Mouse (Mus musculus) heart, embryonic 11.5 days (tissue): Measurements from ENCODE around the gene Fbxl17. TPM values are rescaled to one million over a fixed set of nuclear protein-coding genes. Genes with fewer than 3 reads are reported as not detected.

ENCODE experiments used
- ATAC-seq: fragments of 200-750 bp; cut with Nextera tagmentation; replicated peaks from 2 replicates; pipeline ENCODE4 v1.8.0; 2017; ENCODE audit warnings: moderate library complexity; ENCODE audit not compliant: insufficient number of reproducible peaks, low FRiP score, low TSS enrichment
- H3K27ac ChIP-seq: fragments of 300-500 bp; sonication (generic); 2 replicates; pipeline ENCODE4 v1.5.1; 2014; ENCODE audit warnings: mild to moderate bottlenecking, low read depth, low read length
- H3K27me3 ChIP-seq: fragments of 300-500 bp; sonication (generic); 2 replicates; pipeline ENCODE4 v1.6.1; 2014; ENCODE audit warnings: mild to moderate bottlenecking, low read length, mixed read lengths; ENCODE audit not compliant: control insufficient read depth, insufficient read depth
- H3K36me3 ChIP-seq: fragments of 300-500 bp; sonication (generic); 2 replicates; pipeline ENCODE4 v1.6.1; 2014; ENCODE audit warnings: mild to moderate bottlenecking, low read length, moderate library complexity, mixed read lengths; ENCODE audit not compliant: control insufficient read depth, insufficient read depth
- H3K4me1 ChIP-seq: fragments of 300-500 bp; sonication (generic); 2 replicates; pipeline ENCODE4 v1.6.1; 2014; ENCODE audit warnings: low read length; ENCODE audit not compliant: control insufficient read depth, insufficient read depth
- H3K4me2 ChIP-seq: fragments of 300-500 bp; sonication (generic); 2 replicates; pipeline ENCODE4 v1.6.1; 2014; ENCODE audit warnings: mild to moderate bottlenecking, moderate library complexity
- H3K4me3 ChIP-seq: fragments of 300-500 bp; sonication (generic); 2 replicates; pipeline ENCODE4 v1.5.1; 2014; ENCODE audit warnings: low read depth, low read length
- H3K9ac ChIP-seq: fragments of 300-500 bp; sonication (generic); 2 replicates; pipeline ENCODE4 v1.6.1; 2014; ENCODE audit warnings: mild to moderate bottlenecking, low read depth, low read length, moderate library complexity
- H3K9me3 ChIP-seq: fragments of 300-500 bp; sonication (generic); replicated peaks from 2 replicates; pipeline ENCODE4 v1.6.1; 2016; ENCODE audit warnings: low read length; ENCODE audit not compliant: control insufficient read depth
- WGBS: fragments of 180-500 bp; shearing (Covaris S2); extraction: QIAGEN DNeasy Blood & Tissue Kit; methylation state at CpG from one replicate; pipeline ENCODE4 v1.1.7; 2014; ENCODE audit not compliant: insufficient replicate concordance; 5-methylcytosine and 5-hydroxymethylcytosine counted together
- polyA plus RNA-seq: library from polyadenylated mRNA; unstranded; fragments of >200 nt; fragmentation: Nextera tagmentation; extraction: Ambion mirVana; gene quantifications from 2 replicates; pipeline ENCODE4 v1.2.1, GENCODE M21; 2014

Fbxl17 gene
- polyA plus RNA-seq, 1 experiment from 2014 or later, result 6.4 TPM

GRCm38 (mm10) chr17:63107515-63107914 is 392.3 kb downstream of the Fbxl17 start:
- Histone ChIP-seq H3K4me1 (no peaks in the 10 kb centered on the region), H3K36me3 (no peaks in the 10 kb centered on the region), H3K9ac (no peak overlapping the region), H3K4me2 (no peak overlapping the region), H3K27ac (no peak overlapping the region), H3K27me3 (no peaks in the 10 kb centered on the region), H3K9me3 (no peaks in the 10 kb centered on the region), H3K4me3 (no peak overlapping the region)
- no peak for ATAC-seq
- 83% methylated on average over 4 of the region's 4 CpGs for WGBS

GRCm38 (mm10) chr17:63095553-63095952 is 404.3 kb downstream of the Fbxl17 start:
- Histone ChIP-seq H3K9ac (no peak overlapping the region), H3K36me3 (no peaks in the 10 kb centered on the region), H3K4me3 (no peak overlapping the region), H3K9me3 (peaks cover 4% of the 10 kb centered on the region; the same call in 1 of the 2 replicates), H3K4me2 (no peak overlapping the region), H3K4me1 (0 out of 2 replicates have a peak, but pooled peaks cover 3% of the 10 kb centered on the region), H3K27ac (no peak overlapping the region), H3K27me3 (no peaks in the 10 kb centered on the region)
- 81% methylated on average over 2 of the region's 2 CpGs for WGBS
- no peak for ATAC-seq

GRCm38 (mm10) chr17:63095017-63095416 is 404.8 kb downstream of the Fbxl17 start:
- 68% methylated on average over 4 of the region's 4 CpGs for WGBS

GRCm38 (mm10) chr17:63093184-63093583 is 406.6 kb downstream of the Fbxl17 start:
- Histone ChIP-seq H3K36me3 (no peaks in the 10 kb centered on the region), H3K4me1 (0 out of 2 replicates have a peak, but pooled peaks cover 3% of the 10 kb centered on the region), H3K4me3 (no peak overlapping the region), H3K9me3 (peaks cover 4% of the 10 kb centered on the region; the same call in 1 of the 2 replicates), H3K27ac (no peak overlapping the region), H3K4me2 (no peak overlapping the region), H3K27me3 (no peaks in the 10 kb centered on the region), H3K9ac (no peak overlapping the region)
- WGBS, result 50% methylated on average over 4 of the region's 4 CpGs
- no peak for ATAC-seq

More at GRCm38 (mm10) chr17:63095017-63095416, 404.8 kb downstream of the Fbxl17 start:
- Histone ChIP-seq H3K27ac (no peak overlapping the region), H3K9me3 (peaks cover 4% of the 10 kb centered on the region; the same call in 1 of the 2 replicates), H3K4me2 (no peak overlapping the region), H3K4me1 (0 out of 2 replicates have a peak, but pooled peaks cover 3% of the 10 kb centered on the region), H3K27me3 (no peaks in the 10 kb centered on the region), H3K9ac (no peak overlapping the region), H3K36me3 (no peaks in the 10 kb centered on the region), H3K4me3 (no peak overlapping the region)
- no peak for ATAC-seq

GRCm38 (mm10) chr17:63092774-63093173 is 407.0 kb downstream of the Fbxl17 start:
- H3K9ac ChIP-seq, result no peak overlapping the region
- H3K4me3 ChIP-seq, result no peak overlapping the region
- WGBS, result 67% methylated on average over 6 of the region's 6 CpGs
- peaks cover 4% of the 10 kb centered on the region; the same call in 1 of the 2 replicates for H3K9me3 ChIP-seq
- H3K4me1 ChIP-seq, result 0 out of 2 replicates have a peak, but pooled peaks cover 3% of the 10 kb centered on the region
- no peaks in the 10 kb centered on the region for H3K36me3 ChIP-seq
- no peak overlapping the region for H3K4me2 ChIP-seq
- H3K27me3 ChIP-seq, result no peaks in the 10 kb centered on the region
- no peak for ATAC-seq
- no peak overlapping the region for H3K27ac ChIP-seq

GRCm38 (mm10) chr17:63090112-63090511 is 409.7 kb downstream of the Fbxl17 start:
- WGBS, result 70% methylated on average over 3 of the region's 3 CpGs
- no peak overlapping the region for H3K9ac ChIP-seq
- no peak for ATAC-seq
- no peaks in the 10 kb centered on the region for H3K27me3 ChIP-seq
- 0 out of 2 replicates have a peak, but pooled peaks cover 3% of the 10 kb centered on the region for H3K4me1 ChIP-seq
- H3K4me2 ChIP-seq, result no peak overlapping the region
- no peaks in the 10 kb centered on the region for H3K36me3 ChIP-seq
- no peak overlapping the region for H3K4me3 ChIP-seq
- H3K9me3 ChIP-seq, result no peaks in the 10 kb centered on the region
- no peak overlapping the region for H3K27ac ChIP-seq

- no peaks in the 10 kb centered on the region for H3K9me3 ChIP-seq
- WGBS, result 76% methylated on average over 10 of the region's 10 CpGs
- H3K36me3 ChIP-seq, result no peaks in the 10 kb centered on the region
- no peak overlapping the region for H3K4me2 ChIP-seq
- H3K27me3 ChIP-seq, result no peaks in the 10 kb centered on the region
- no peak overlapping the region for H3K9ac ChIP-seq
- ATAC-seq, result no peak
- H3K4me1 ChIP-seq, result no peaks in the 10 kb centered on the region
- H3K4me3 ChIP-seq, result no peak overlapping the region
- H3K27ac ChIP-seq, result no peak overlapping the region
These were observed 412.6 kb downstream of the Fbxl17 start for GRCm38 (mm10) chr17:63087265-63087664.

GRCm38 (mm10) chr17:63086526-63086925 is 413.3 kb downstream of the Fbxl17 start:
- Histone ChIP-seq H3K27ac (no peak overlapping the region), H3K4me3 (no peak overlapping the region), H3K27me3 (no peaks in the 10 kb centered on the region), H3K36me3 (no peaks in the 10 kb centered on the region), H3K4me1 (no peaks in the 10 kb centered on the region), H3K9me3 (no peaks in the 10 kb centered on the region), H3K9ac (no peak overlapping the region), H3K4me2 (no peak overlapping the region)
- no peak for ATAC-seq
- WGBS, result 72% methylated on average over 3 of the region's 3 CpGs

GRCm38 (mm10) chr17:63085227-63085626 is 414.6 kb downstream of the Fbxl17 start:
- no peak for ATAC-seq

More at GRCm38 (mm10) chr17:63085227-63085626, 414.6 kb downstream of the Fbxl17 start:
- H3K27ac ChIP-seq, result no peak overlapping the region
- no peaks in the 10 kb centered on the region for H3K27me3 ChIP-seq
- H3K4me1 ChIP-seq, result no peaks in the 10 kb centered on the region
- H3K9me3 ChIP-seq, result no peaks in the 10 kb centered on the region
- no peak overlapping the region for H3K4me2 ChIP-seq
- H3K9ac ChIP-seq, result no peak overlapping the region
- no peak overlapping the region for H3K4me3 ChIP-seq
- WGBS, result 86% methylated on average over 6 of the region's 6 CpGs
- H3K36me3 ChIP-seq, result no peaks in the 10 kb centered on the region
